Mouse (Mus musculus) neural tube, embryonic 13.5 days (tissue): ENCODE measurements at regions not wholly inside any gene's neighbourhood (a gene's known extent, or its start where the extent isn't known, plus 50 kb on each side); places are given as distances from the start of the nearest gene placed in this dataset.
A peak's percentile ranks its signal among the peaks of the same experiment; 100 is the strongest.

Experiments used
- ATAC-seq: fragments of 200-750 bp; cut with Nextera tagmentation; 2 replicates; pipeline ENCODE4 v1.8.0; 2017; ENCODE audit warnings: low read depth, mild to moderate bottlenecking, moderate TSS enrichment, moderate library complexity
- H3K27ac ChIP-seq: fragments of 300-500 bp; sonication (generic); replicated peaks from 2 replicates; pipeline ENCODE4 v1.5.1; 2015; ENCODE audit warnings: moderate library complexity, mild to moderate bottlenecking, inconsistent platforms
- H3K27me3 ChIP-seq: fragments of 300-500 bp; sonication (generic); 2 replicates; pipeline ENCODE4 v1.6.1; 2015; ENCODE audit warnings: mild to moderate bottlenecking, inconsistent platforms
- H3K36me3 ChIP-seq: fragments of 300-500 bp; sonication (generic); 2 replicates; pipeline ENCODE4 v1.6.1; 2015; ENCODE audit warnings: mild to moderate bottlenecking, inconsistent platforms
- H3K4me1 ChIP-seq: fragments of 300-500 bp; sonication (generic); replicated peaks from 2 replicates; pipeline ENCODE4 v1.6.1; 2015; ENCODE audit warnings: inconsistent platforms
- H3K4me2 ChIP-seq: fragments of 300-500 bp; sonication (generic); 2 replicates; pipeline ENCODE4 v1.6.1; 2015; ENCODE audit warnings: inconsistent platforms, mild to moderate bottlenecking, moderate library complexity
- H3K4me3 ChIP-seq: fragments of 300-500 bp; sonication (generic); 2 replicates; pipeline ENCODE4 v1.5.1; 2015; ENCODE audit warnings: mild to moderate bottlenecking, inconsistent platforms
- H3K9ac ChIP-seq: fragments of 300-500 bp; sonication (generic); 2 replicates; pipeline ENCODE4 v1.6.1; 2015; ENCODE audit warnings: moderate library complexity, mild to moderate bottlenecking, inconsistent platforms
- H3K9me3 ChIP-seq: fragments of 300-500 bp; sonication (generic); 2 replicates; pipeline ENCODE4 v1.6.1; 2016; ENCODE audit warnings: inconsistent platforms
- WGBS: fragments of 180-500 bp; shearing (Covaris S2); methylation state at CpG from one replicate; pipeline ENCODE4 v1.1.7; 2015; 5-methylcytosine and 5-hydroxymethylcytosine counted together

DNA sequence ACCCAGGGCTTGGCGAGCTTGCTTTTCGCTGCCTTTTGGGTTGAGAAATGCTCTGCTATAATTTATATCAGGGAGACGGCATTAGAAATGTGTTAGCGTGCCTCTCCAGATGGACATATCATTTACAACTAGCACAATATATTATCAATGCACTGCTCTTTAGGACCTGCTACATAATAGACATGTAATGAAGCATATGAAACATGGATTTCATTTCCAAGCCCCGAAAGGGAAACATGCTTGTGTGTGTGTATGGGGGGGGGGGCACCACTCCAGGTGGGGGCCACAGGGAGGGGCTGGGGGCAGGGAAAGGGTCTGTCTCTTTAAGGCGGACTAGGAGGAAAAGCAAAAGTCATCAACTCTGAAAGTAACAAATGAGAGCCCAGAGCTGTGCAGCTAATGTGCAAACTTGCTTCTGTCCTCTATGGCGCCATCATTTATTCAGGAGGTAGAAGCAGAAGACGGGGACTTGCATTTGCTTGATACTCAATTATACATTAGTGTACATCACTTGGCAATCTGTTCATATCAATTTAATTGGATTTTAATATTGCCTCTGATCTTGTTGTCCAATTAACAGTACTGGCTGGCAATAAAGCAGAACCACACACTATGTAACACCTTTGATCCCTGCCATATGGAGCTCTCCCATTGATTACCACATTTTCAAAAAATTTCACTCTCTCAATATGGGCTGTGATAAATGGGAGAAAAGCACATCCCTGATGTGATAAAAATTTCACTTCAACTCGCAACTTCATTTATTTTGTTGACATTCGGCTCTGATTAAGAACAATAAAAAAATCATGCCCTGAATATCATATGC is 293.2 kb downstream of the Bcl11a start:
- Histone ChIP-seq H3K9me3 (no peaks in the 10 kb centered on the region), H3K4me1 (peaks cover 44% of the 10 kb centered on the region), H3K9ac (peak overlapping the region; percentile 54), H3K4me2 (peak overlapping the region; percentile 41), H3K36me3 (no peaks in the 10 kb centered on the region), H3K27ac (peak overlapping the region; percentile 91), H3K27me3 (peaks cover 13% of the 10 kb centered on the region), H3K4me3 (no peak overlapping the region)
- 23% methylated on average over 10 of the region's 10 CpGs for WGBS
- ATAC-seq: peak; percentile 70

GRCm38 (mm10) chr11:24371687-24371950 is 293.8 kb downstream of the Bcl11a start:
- peak overlapping the region; percentile 88 for H3K27ac ChIP-seq
- 45% methylated on average over 5 of the region's 5 CpGs for WGBS

DNA sequence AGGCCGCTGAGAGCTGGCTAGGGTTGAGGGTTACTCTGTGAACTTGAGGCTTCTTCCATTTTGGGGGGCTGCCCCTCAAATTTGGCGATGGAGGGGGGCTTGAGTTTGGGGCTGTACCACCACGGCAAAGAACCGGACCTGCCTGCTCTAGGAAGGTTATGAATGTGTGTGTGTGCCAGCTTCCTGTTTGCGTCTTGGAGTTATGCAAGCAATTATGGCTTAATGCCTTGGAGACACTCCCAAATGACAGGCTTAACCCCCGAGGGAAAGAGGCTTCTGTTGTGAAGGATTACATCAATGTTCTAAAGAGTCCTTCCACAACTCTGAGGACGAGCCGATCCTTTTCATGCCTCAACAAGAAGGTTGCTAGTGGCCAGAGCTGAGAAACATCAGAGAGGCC is 294.1 kb downstream of the Bcl11a start:
- WGBS: 40% methylated on average over 8 of the region's 8 CpGs
- no peaks in the 10 kb centered on the region for H3K9me3 ChIP-seq
- 0 out of 2 replicates have a peak overlapping the region, but pooled peaks have one; percentile 13 for H3K4me2 ChIP-seq
- H3K4me3 ChIP-seq: no peak overlapping the region
- peaks cover 44% of the 10 kb centered on the region for H3K4me1 ChIP-seq
- peak overlapping the region; percentile 88 for H3K27ac ChIP-seq
- peaks cover 13% of the 10 kb centered on the region; the same call in 1 of the 2 replicates for H3K27me3 ChIP-seq
- no peaks in the 10 kb centered on the region for H3K36me3 ChIP-seq
- H3K9ac ChIP-seq: no peak overlapping the region
- ATAC-seq: no peak

More at GRCm38 (mm10) chr11:24371687-24371950, 293.8 kb downstream of the Bcl11a start:
- no peaks in the 10 kb centered on the region for H3K9me3 ChIP-seq
- H3K36me3 ChIP-seq: no peaks in the 10 kb centered on the region
- H3K4me1 ChIP-seq: peaks cover 44% of the 10 kb centered on the region
- 0 out of 2 replicates have a peak overlapping the region, but pooled peaks have one; percentile 13 for H3K4me2 ChIP-seq
- H3K9ac ChIP-seq: no peak overlapping the region
- ATAC-seq: peak; percentile 70
- peaks cover 13% of the 10 kb centered on the region for H3K27me3 ChIP-seq
- H3K4me3 ChIP-seq: no peak overlapping the region

DNA sequence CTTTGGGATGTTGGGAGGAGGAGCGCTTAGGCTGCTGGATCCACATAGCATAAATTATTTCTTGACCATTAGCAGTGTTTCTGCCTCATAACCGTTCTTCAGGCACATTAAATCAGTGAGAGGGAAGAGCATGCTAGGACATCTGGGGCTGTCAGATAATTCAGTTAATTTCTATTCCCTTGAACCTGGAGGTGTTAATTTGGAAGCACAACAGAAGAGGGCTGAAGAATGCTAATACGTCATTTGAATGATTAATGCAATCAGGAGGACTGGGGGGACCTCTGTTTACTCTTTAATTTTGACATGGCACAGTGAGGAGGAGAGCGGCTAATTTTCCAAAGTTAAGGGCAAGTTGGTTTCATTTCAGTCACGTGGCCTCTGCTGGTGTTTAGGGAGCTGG is 294.8 kb downstream of the Bcl11a start:
- H3K4me1 ChIP-seq: peaks cover 44% of the 10 kb centered on the region
- no peak overlapping the region for H3K4me3 ChIP-seq
- H3K9me3 ChIP-seq: no peaks in the 10 kb centered on the region
- no peak for ATAC-seq
- 37% methylated on average over 5 of the region's 5 CpGs for WGBS
- no peak overlapping the region for H3K9ac ChIP-seq
- H3K27ac ChIP-seq: peak overlapping the region; percentile 88
- peaks cover 13% of the 10 kb centered on the region; the same call in 1 of the 2 replicates for H3K27me3 ChIP-seq
- H3K4me2 ChIP-seq: no peak overlapping the region
- H3K36me3 ChIP-seq: no peaks in the 10 kb centered on the region

- Histone ChIP-seq H3K4me1 (peaks cover 44% of the 10 kb centered on the region), H3K9ac (no peak overlapping the region), H3K27me3 (peaks cover 13% of the 10 kb centered on the region; the same call in 1 of the 2 replicates), H3K4me3 (no peak overlapping the region), H3K4me2 (no peak overlapping the region), H3K36me3 (no peaks in the 10 kb centered on the region), H3K9me3 (no peaks in the 10 kb centered on the region), H3K27ac (peak overlapping the region; percentile 88; the same call in 1 of the 2 replicates)
- WGBS: 52% methylated on average over 4 of the region's 4 CpGs
- ATAC-seq: no peak
Measured at GRCm38 (mm10) chr11:24373301-24373700, 295.4 kb downstream of the Bcl11a start.

- no peaks in the 10 kb centered on the region for H3K9me3 ChIP-seq
- peaks cover 12% of the 10 kb centered on the region for H3K4me1 ChIP-seq
- H3K4me3 ChIP-seq: no peak overlapping the region
- H3K9ac ChIP-seq: no peak overlapping the region
- no peaks in the 10 kb centered on the region for H3K27me3 ChIP-seq
- no peak for ATAC-seq
- 75% methylated on average over 2 of the region's 2 CpGs for WGBS
- no peak overlapping the region for H3K27ac ChIP-seq
- no peaks in the 10 kb centered on the region for H3K36me3 ChIP-seq
- no peak overlapping the region for H3K4me2 ChIP-seq
Measured at GRCm38 (mm10) chr11:24377530-24377929, 299.7 kb downstream of the Bcl11a start.

GRCm38 (mm10) chr11:24390578-24390977 is 312.7 kb downstream of the Bcl11a start:
- Histone ChIP-seq H3K4me3 (no peak overlapping the region), H3K27ac (no peak overlapping the region), H3K36me3 (no peaks in the 10 kb centered on the region), H3K9ac (no peak overlapping the region), H3K27me3 (no peaks in the 10 kb centered on the region), H3K4me2 (no peak overlapping the region), H3K4me1 (no peaks in the 10 kb centered on the region), H3K9me3 (no peaks in the 10 kb centered on the region; the same call in 1 of the 2 replicates)
- no peak for ATAC-seq
- 54% methylated on average over 5 of the region's 5 CpGs for WGBS

DNA sequence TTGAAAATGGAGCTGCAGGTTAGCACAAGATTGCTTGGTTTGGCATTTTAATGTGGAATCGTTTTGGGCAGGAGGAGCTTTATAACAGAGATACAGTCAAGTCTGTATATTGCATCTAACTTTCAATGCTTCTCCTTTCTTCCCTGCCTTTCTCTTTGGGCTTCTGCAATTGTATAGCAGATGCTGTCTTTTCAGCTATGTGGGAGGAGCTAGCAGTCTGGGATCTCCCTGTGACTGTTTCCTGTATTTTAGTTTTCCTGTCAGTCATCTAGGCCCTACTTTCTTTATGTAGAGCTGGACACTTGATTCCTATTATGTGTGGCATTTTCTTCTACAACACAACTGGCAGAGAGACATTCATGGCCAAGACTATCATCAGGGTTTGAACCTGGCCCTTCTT is 313.5 kb downstream of the Bcl11a start:
- Histone ChIP-seq H3K9me3 (no peaks in the 10 kb centered on the region; the same call in 1 of the 2 replicates), H3K4me1 (no peaks in the 10 kb centered on the region), H3K27ac (no peak overlapping the region), H3K4me2 (no peak overlapping the region), H3K36me3 (no peaks in the 10 kb centered on the region), H3K4me3 (no peak overlapping the region), H3K27me3 (no peaks in the 10 kb centered on the region), H3K9ac (no peak overlapping the region)
- WGBS: 77% methylated on average over 1 of the region's 1 CpGs
- ATAC-seq: no peak

GRCm38 (mm10) chr11:24395478-24395877 is 317.6 kb downstream of the Bcl11a start:
- no peaks in the 10 kb centered on the region for H3K36me3 ChIP-seq
- no peak overlapping the region for H3K9ac ChIP-seq
- H3K27me3 ChIP-seq: no peaks in the 10 kb centered on the region
- H3K27ac ChIP-seq: no peak overlapping the region
- H3K4me1 ChIP-seq: no peaks in the 10 kb centered on the region
- no peaks in the 10 kb centered on the region; the same call in 1 of the 2 replicates for H3K9me3 ChIP-seq
- no peak overlapping the region for H3K4me3 ChIP-seq
- no peak for ATAC-seq
- no peak overlapping the region for H3K4me2 ChIP-seq
- WGBS: 93% methylated on average over 2 of the region's 2 CpGs

DNA sequence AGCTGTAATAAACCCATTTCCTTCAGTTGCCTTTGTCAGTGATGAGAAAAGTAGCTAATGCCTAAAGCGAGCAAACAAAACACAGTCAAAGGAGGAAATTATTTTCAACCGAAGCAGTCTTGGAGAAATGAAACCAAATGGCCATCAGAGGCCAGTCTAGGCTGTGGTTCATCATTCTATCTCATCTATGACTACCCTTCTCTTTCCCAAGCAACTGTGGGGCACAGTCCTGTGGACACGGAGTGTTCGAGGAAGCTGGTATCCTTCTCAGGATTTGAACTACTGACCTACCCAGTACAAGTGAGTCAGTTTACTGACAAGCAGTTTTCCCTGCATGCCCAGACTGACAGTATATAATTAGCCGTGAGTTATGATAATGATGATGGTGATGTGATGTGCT is 319.1 kb downstream of the Bcl11a start:
- no peak overlapping the region for H3K4me3 ChIP-seq
- no peak overlapping the region for H3K9ac ChIP-seq
- H3K27me3 ChIP-seq: no peaks in the 10 kb centered on the region
- H3K4me1 ChIP-seq: no peaks in the 10 kb centered on the region
- H3K36me3 ChIP-seq: no peaks in the 10 kb centered on the region
- ATAC-seq: no peak
- H3K27ac ChIP-seq: no peak overlapping the region
- WGBS: 94% methylated on average over 5 of the region's 5 CpGs
- H3K9me3 ChIP-seq: no peaks in the 10 kb centered on the region; the same call in 1 of the 2 replicates
- no peak overlapping the region for H3K4me2 ChIP-seq

DNA sequence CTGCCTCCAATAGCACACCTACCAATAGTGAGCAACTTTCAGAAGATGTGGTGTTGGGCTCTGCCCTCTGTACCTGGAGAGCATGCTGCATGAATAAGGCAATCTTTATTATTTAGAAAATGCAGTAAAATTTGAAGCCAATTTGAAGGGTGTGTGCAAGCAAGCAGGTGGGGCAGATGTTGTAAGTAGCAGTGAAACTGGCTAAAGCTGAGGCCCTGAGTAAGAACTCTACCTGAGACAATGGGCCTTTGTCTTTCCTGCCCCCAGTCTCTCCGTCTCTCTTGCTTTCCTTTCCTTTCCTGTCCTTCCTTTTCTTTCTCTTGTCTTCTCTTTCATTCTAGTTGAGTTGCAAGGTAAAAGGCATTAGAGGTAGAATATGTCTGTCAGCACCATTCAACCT is 319.9 kb downstream of the Bcl11a start:
- Histone ChIP-seq H3K9ac (no peak overlapping the region), H3K4me3 (no peak overlapping the region), H3K4me1 (no peaks in the 10 kb centered on the region), H3K27me3 (no peaks in the 10 kb centered on the region), H3K36me3 (no peaks in the 10 kb centered on the region), H3K27ac (no peak overlapping the region), H3K4me2 (no peak overlapping the region), H3K9me3 (no peaks in the 10 kb centered on the region; the same call in 1 of the 2 replicates)
- no peak for ATAC-seq
- 46% methylated on average over 1 of the region's 1 CpGs for WGBS

DNA sequence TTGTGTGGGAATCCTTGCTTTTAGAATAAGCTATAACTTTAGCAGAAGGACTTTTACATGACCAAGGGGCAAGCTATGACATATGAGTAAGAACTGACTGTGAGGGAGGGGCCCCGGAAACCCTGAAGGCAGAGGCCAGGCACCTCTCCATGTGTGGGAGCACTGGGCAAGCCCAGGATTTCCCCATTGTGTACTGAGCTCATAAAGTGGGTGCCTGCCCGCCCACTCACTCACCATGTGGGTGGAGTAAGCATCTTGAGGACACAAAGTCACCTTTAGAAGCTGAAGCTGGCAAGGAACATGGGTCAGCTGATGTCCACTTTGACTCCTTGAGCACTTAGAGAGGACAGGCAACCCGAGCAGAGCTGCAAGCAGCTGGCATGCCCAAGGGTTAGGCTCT is 323.3 kb downstream of the Bcl11a start:
- no peaks in the 10 kb centered on the region for H3K4me1 ChIP-seq
- no peak overlapping the region for H3K9ac ChIP-seq
- 84% methylated on average over 3 of the region's 3 CpGs for WGBS
- H3K9me3 ChIP-seq: no peaks in the 10 kb centered on the region
- no peak for ATAC-seq
- no peaks in the 10 kb centered on the region for H3K36me3 ChIP-seq
- no peak overlapping the region for H3K4me3 ChIP-seq
- H3K27ac ChIP-seq: no peak overlapping the region
- no peak overlapping the region for H3K4me2 ChIP-seq
- no peaks in the 10 kb centered on the region for H3K27me3 ChIP-seq

DNA sequence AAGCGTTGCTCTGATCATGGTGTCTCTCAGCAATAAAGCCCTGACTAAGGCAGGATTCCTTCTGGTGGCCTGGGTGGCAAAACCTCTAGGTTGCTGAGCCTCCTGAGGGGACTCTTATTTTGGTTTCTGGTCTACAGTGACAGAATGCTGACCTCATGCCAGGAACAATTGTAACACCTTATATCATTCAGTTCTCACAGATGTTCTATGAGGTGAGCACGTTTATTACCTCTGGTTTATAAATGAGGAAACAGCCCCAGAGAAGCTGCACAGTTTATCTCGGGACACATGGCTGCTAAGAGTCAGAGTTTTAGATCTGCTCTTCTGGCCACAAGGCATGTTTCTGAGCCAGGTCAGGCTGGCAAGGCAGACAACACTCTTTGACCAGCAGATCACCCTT is 324.3 kb downstream of the Bcl11a start:
- H3K4me1 ChIP-seq: no peaks in the 10 kb centered on the region
- H3K36me3 ChIP-seq: no peaks in the 10 kb centered on the region
- WGBS: 63% methylated on average over 3 of the region's 3 CpGs
- no peak for ATAC-seq
- no peak overlapping the region for H3K9ac ChIP-seq
- H3K4me2 ChIP-seq: no peak overlapping the region
- no peaks in the 10 kb centered on the region for H3K27me3 ChIP-seq
- H3K27ac ChIP-seq: no peak overlapping the region
- no peaks in the 10 kb centered on the region for H3K9me3 ChIP-seq
- H3K4me3 ChIP-seq: no peak overlapping the region
